Mouse (Mus musculus): Measurements from ENCODE around the gene L3mbtl4. TPM values are rescaled to one million over a fixed set of nuclear protein-coding genes. Genes with fewer than 3 reads are reported as not detected.

L3mbtl4 gene
- polyA plus RNA-seq, 1 experiment from 2014 or later, result 1.1 TPM

- no peak overlapping the region for H3K27ac ChIP-seq (ENCODE audit: low read depth)
- H3K9ac ChIP-seq (ENCODE audit: low read length), result no peak overlapping the region
- no peak overlapping the region for H3K4me3 ChIP-seq (ENCODE audit: low read depth, low read length)
- H3K4me2 ChIP-seq (ENCODE audit: low read length), result no peak overlapping the region
- H3K27me3 ChIP-seq (replicated peaks; ENCODE audit: control insufficient read depth, insufficient read depth, low read length), result no peaks in the 10 kb centered on the region
- ATAC-seq (replicated peaks; ENCODE audit: low FRiP score, low TSS enrichment, low read depth), result no peak
- no peak for DNase-seq (ENCODE audit: low spot score)
- no peaks in the 10 kb centered on the region for H3K4me1 ChIP-seq (replicated peaks; ENCODE audit: control insufficient read depth, insufficient read depth, low read length)
- WGBS, result 77% methylated on average over 7 of the region's 7 CpGs
- H3K36me3 ChIP-seq (ENCODE audit: control insufficient read depth, insufficient read depth, low read length), result no peaks in the 10 kb centered on the region
- H3K9me3 ChIP-seq (ENCODE audit: control insufficient read depth, low read length), result no peaks in the 10 kb centered on the region
Observed at GRCm38 (mm10) chr17:68629631-68630426, 356.2 kb downstream of the L3mbtl4 start.

GRCm38 (mm10) chr17:68631396-68631795 lies 357.8 kb downstream of the L3mbtl4 start:
- no peak overlapping the region for H3K27ac ChIP-seq (ENCODE audit: low read depth)
- ATAC-seq (replicated peaks; ENCODE audit: low FRiP score, low TSS enrichment, low read depth), result no peak
- H3K9me3 ChIP-seq (ENCODE audit: control insufficient read depth, low read length), result no peaks in the 10 kb centered on the region
- no peaks in the 10 kb centered on the region for H3K4me1 ChIP-seq (replicated peaks; ENCODE audit: control insufficient read depth, insufficient read depth, low read length)
- H3K4me3 ChIP-seq (ENCODE audit: low read depth, low read length), result no peak overlapping the region
- no peaks in the 10 kb centered on the region for H3K36me3 ChIP-seq (ENCODE audit: control insufficient read depth, insufficient read depth, low read length)
- DNase-seq (ENCODE audit: low spot score), result no peak
- no peak overlapping the region for H3K4me2 ChIP-seq (ENCODE audit: low read length)
- 86% methylated on average over 8 of the region's 8 CpGs for WGBS
- H3K27me3 ChIP-seq (replicated peaks; ENCODE audit: control insufficient read depth, insufficient read depth, low read length), result no peaks in the 10 kb centered on the region
- no peak overlapping the region for H3K9ac ChIP-seq (ENCODE audit: low read length)

DNA sequence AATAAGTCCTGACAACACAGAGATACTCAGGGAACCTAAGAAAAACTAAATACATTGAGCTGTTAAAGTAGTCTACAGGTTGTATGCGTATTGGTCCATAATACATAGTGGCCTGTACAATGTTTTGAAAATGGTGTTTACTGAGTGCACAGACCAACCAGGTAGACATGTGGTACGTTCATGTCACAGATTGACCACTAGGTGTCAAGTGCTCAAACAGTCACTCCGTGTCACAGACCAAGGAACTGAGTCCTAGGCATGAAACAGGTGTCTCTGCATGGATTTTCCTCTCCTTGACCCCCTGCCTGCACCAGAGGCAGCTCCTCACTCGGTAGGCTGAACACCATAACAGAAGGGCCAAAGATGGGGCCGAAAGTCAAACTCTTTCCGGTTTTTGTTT lies 366.6 kb downstream of the L3mbtl4 start:
- Histone ChIP-seq H3K4me3 (ENCODE audit: low read depth, low read length) (no peak overlapping the region), H3K9ac (ENCODE audit: low read length) (no peak overlapping the region), H3K27me3 (replicated peaks; ENCODE audit: control insufficient read depth, insufficient read depth, low read length) (no peaks in the 10 kb centered on the region), H3K36me3 (ENCODE audit: control insufficient read depth, insufficient read depth, low read length) (no peaks in the 10 kb centered on the region), H3K27ac (ENCODE audit: low read depth) (no peak overlapping the region), H3K9me3 (ENCODE audit: control insufficient read depth, low read length) (no peaks in the 10 kb centered on the region), H3K4me2 (ENCODE audit: low read length) (no peak overlapping the region), H3K4me1 (replicated peaks; ENCODE audit: control insufficient read depth, insufficient read depth, low read length) (no peaks in the 10 kb centered on the region)
- 78% methylated on average over 6 of the region's 6 CpGs for WGBS
- DNase-seq (ENCODE audit: low spot score), result no peak
- no peak for ATAC-seq (replicated peaks; ENCODE audit: low FRiP score, low TSS enrichment, low read depth)

DNA sequence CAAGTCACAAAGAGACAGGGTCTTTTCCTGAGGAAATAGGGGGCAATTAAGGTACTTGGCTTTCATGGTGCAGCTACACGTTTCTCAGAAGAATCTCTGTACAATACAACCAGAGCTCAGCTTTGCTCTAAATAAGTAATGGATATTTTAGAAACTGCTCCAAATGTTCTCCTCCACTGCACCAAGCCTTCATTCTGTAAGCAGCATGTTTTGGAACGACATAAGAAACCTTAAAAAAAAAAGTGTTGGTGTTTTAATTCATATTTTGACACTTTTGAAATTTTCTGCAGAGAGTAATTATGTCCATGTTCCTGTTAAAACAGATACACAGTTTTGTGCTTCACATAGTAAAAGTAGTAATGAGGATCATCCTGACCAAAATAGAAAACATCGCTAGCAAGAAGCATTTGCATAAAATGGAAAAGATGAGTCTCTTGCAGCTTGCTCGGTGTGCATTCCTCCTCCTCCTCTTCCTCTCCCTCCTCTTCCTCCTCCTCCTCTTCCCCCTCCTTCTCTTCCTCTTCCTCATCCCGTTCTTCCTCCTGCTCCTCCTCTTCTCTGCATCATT lies 369.0 kb downstream of the L3mbtl4 start:
- Histone ChIP-seq H3K27me3 (replicated peaks; ENCODE audit: control insufficient read depth, insufficient read depth, low read length) (no peaks in the 10 kb centered on the region), H3K9ac (ENCODE audit: low read length) (no peak overlapping the region), H3K36me3 (ENCODE audit: control insufficient read depth, insufficient read depth, low read length) (no peaks in the 10 kb centered on the region), H3K9me3 (ENCODE audit: control insufficient read depth, low read length) (no peaks in the 10 kb centered on the region), H3K4me2 (ENCODE audit: low read length) (no peak overlapping the region), H3K4me3 (ENCODE audit: low read depth, low read length) (no peak overlapping the region), H3K27ac (ENCODE audit: low read depth) (no peak overlapping the region), H3K4me1 (replicated peaks; ENCODE audit: control insufficient read depth, insufficient read depth, low read length) (no peaks in the 10 kb centered on the region)
- ATAC-seq (replicated peaks; ENCODE audit: low FRiP score, low TSS enrichment, low read depth), result no peak
- DNase-seq (ENCODE audit: low spot score), result no peak
- WGBS, result 72% methylated on average over 5 of the region's 5 CpGs

DNA sequence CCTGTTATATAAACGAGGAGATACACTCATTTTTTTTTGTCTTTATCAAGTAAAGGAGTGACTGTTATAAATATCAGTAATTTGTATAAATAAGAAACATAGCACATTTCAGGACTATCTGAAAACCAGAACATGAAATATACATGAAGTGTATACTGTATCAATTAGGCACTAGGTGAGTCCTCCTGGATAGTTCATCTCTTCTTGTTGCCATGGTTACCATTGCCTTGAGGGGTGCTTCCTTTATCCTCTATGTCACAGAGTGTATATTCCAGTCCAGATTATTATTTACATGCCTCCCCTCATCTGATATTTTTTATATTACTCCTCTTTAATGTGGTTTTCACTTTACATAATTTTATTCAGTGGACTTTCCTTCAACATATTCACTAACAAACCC lies 392.9 kb downstream of the L3mbtl4 start:
- no peaks in the 10 kb centered on the region for H3K36me3 ChIP-seq (ENCODE audit: control insufficient read depth, insufficient read depth, low read length)
- ATAC-seq (replicated peaks; ENCODE audit: low FRiP score, low TSS enrichment, low read depth) (no peak), DNase-seq (ENCODE audit: low spot score) (no peak)
- 73% methylated on average over 1 of the region's 1 CpGs for WGBS
- no peaks in the 10 kb centered on the region for H3K9me3 ChIP-seq (ENCODE audit: control insufficient read depth, low read length)
- no peak overlapping the region for H3K4me3 ChIP-seq (ENCODE audit: low read depth, low read length)
- H3K4me2 ChIP-seq (ENCODE audit: low read length), result no peak overlapping the region
- H3K27me3 ChIP-seq (replicated peaks; ENCODE audit: control insufficient read depth, insufficient read depth, low read length), result no peaks in the 10 kb centered on the region
- no peaks in the 10 kb centered on the region for H3K4me1 ChIP-seq (replicated peaks; ENCODE audit: control insufficient read depth, insufficient read depth, low read length)
- H3K9ac ChIP-seq (ENCODE audit: low read length), result no peak overlapping the region
- no peak overlapping the region for H3K27ac ChIP-seq (ENCODE audit: low read depth)

DNA sequence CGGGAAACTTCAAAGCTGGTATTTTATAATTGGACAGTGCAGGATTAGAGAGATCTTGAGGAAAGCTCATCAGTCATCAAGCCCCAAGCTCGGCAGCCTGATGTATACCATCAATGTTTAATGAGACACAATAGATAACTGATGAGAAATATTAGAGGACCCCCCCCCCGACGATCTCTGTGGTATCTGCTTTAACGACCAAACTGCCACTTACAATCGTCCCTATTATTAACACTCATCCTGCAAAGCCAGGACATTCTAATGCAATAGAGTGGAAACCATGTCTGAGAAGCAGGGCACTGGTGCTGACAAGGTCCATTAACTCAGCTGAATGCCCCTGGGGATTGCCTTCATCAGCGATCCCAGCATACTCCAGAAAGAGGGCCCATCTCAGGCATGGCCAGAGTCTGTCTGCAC lies 398.5 kb downstream of the L3mbtl4 start:
- no peak for DNase-seq (ENCODE audit: low spot score)
- ATAC-seq (replicated peaks; ENCODE audit: low FRiP score, low TSS enrichment, low read depth), result no peak

GRCm38 (mm10) chr17:68710701-68711100 lies 437.1 kb downstream of the L3mbtl4 start:
- Histone ChIP-seq H3K4me1 (replicated peaks; ENCODE audit: control insufficient read depth, insufficient read depth, low read length) (no peaks in the 10 kb centered on the region), H3K9ac (ENCODE audit: low read length) (no peak overlapping the region), H3K27me3 (replicated peaks; ENCODE audit: control insufficient read depth, insufficient read depth, low read length) (no peaks in the 10 kb centered on the region), H3K27ac (ENCODE audit: low read depth) (no peak overlapping the region), H3K4me3 (ENCODE audit: low read depth, low read length) (no peak overlapping the region), H3K36me3 (ENCODE audit: control insufficient read depth, insufficient read depth, low read length) (no peaks in the 10 kb centered on the region), H3K4me2 (ENCODE audit: low read length) (no peak overlapping the region), H3K9me3 (ENCODE audit: control insufficient read depth, low read length) (no peaks in the 10 kb centered on the region)
- ATAC-seq (replicated peaks; ENCODE audit: low FRiP score, low TSS enrichment, low read depth), result no peak
- 78% methylated on average over 5 of the region's 5 CpGs for WGBS
- no peak for DNase-seq (ENCODE audit: low spot score)

More for the DNA sequence above, 398.5 kb downstream of the L3mbtl4 start:
- Histone ChIP-seq H3K4me3 (ENCODE audit: low read depth, low read length) (no peak overlapping the region), H3K27me3 (replicated peaks; ENCODE audit: control insufficient read depth, insufficient read depth, low read length) (no peaks in the 10 kb centered on the region), H3K9me3 (ENCODE audit: control insufficient read depth, low read length) (no peaks in the 10 kb centered on the region), H3K27ac (ENCODE audit: low read depth) (no peak overlapping the region), H3K36me3 (ENCODE audit: control insufficient read depth, insufficient read depth, low read length) (no peaks in the 10 kb centered on the region), H3K9ac (ENCODE audit: low read length) (no peak overlapping the region), H3K4me1 (replicated peaks; ENCODE audit: control insufficient read depth, insufficient read depth, low read length) (no peaks in the 10 kb centered on the region), H3K4me2 (ENCODE audit: low read length) (no peak overlapping the region)
- WGBS, result 66% methylated on average over 7 of the region's 7 CpGs

DNA sequence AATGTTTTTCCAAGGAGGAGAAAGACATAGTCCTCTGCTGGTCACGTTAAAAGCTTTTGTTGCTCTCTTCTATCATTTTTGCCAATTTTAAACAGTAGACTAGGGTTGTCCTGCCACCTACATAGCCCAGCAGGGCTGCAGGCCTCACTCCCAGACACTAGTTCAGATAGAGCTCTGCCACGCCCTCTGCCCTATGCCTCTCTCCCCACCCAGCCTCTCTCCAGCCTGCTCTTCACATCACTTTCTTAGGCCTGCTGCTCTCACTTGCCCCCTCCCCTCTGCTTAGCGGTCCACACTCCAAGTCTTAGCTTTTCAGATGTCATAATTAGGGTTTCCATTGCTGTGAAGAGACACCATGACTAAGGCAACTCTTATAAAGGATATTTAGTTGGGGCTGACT lies 437.8 kb downstream of the L3mbtl4 start:
- H3K9ac ChIP-seq (ENCODE audit: low read length), result no peak overlapping the region
- H3K9me3 ChIP-seq (ENCODE audit: control insufficient read depth, low read length), result no peaks in the 10 kb centered on the region
- H3K4me1 ChIP-seq (replicated peaks; ENCODE audit: control insufficient read depth, insufficient read depth, low read length), result no peaks in the 10 kb centered on the region
- no peaks in the 10 kb centered on the region for H3K36me3 ChIP-seq (ENCODE audit: control insufficient read depth, insufficient read depth, low read length)
- H3K4me3 ChIP-seq (ENCODE audit: low read depth, low read length), result no peak overlapping the region
- DNase-seq (ENCODE audit: low spot score) (no peak), ATAC-seq (replicated peaks; ENCODE audit: low FRiP score, low TSS enrichment, low read depth) (no peak)
- H3K4me2 ChIP-seq (ENCODE audit: low read length), result no peak overlapping the region
- no peak overlapping the region for H3K27ac ChIP-seq (ENCODE audit: low read depth)
- no peaks in the 10 kb centered on the region for H3K27me3 ChIP-seq (replicated peaks; ENCODE audit: control insufficient read depth, insufficient read depth, low read length)
- 81% methylated on average over 3 of the region's 3 CpGs for WGBS

- ATAC-seq (replicated peaks; ENCODE audit: low FRiP score, low TSS enrichment, low read depth) (no peak), DNase-seq (ENCODE audit: low spot score) (no peak)
- no peak overlapping the region for H3K27ac ChIP-seq (ENCODE audit: low read depth)
- H3K36me3 ChIP-seq (ENCODE audit: control insufficient read depth, insufficient read depth, low read length), result no peaks in the 10 kb centered on the region
- H3K4me2 ChIP-seq (ENCODE audit: low read length), result no peak overlapping the region
- H3K4me1 ChIP-seq (replicated peaks; ENCODE audit: control insufficient read depth, insufficient read depth, low read length), result no peaks in the 10 kb centered on the region
- no peak overlapping the region for H3K9ac ChIP-seq (ENCODE audit: low read length)
- H3K9me3 ChIP-seq (ENCODE audit: control insufficient read depth, low read length), result no peaks in the 10 kb centered on the region
- 35% methylated on average over 1 of the region's 1 CpGs for WGBS
- no peak overlapping the region for H3K4me3 ChIP-seq (ENCODE audit: low read depth, low read length)
- no peaks in the 10 kb centered on the region for H3K27me3 ChIP-seq (replicated peaks; ENCODE audit: control insufficient read depth, insufficient read depth, low read length)
Observed at GRCm38 (mm10) chr17:68748296-68748695, 474.7 kb downstream of the L3mbtl4 start.
